Mouse (Mus musculus): ENCODE results near the gene AI467606.

Gene AI467606

DNA sequence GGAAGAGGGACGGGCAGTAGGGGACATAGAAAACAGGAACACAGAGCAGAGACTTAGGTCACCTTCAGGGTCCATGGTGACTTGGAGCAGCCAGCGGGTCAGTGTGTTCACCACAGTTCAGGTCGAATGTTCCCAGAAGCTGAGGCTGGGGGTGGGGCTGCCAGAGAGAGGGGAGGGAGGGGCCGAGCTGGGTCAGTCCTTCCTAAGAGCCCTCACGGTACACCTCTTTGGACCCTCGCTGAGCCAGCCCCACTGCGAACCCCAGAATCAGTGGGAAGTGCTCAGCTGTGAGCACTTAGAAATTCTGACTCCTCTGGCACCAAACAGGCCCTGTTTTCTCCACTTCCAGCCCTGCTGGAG is 30.7 kb downstream of the AI467606 start, which contains the start of gene Qprt:
Qprt (minus strand) TSS at position 316 of the 360 bp plus-strand sequence.
- no peak for DNase-seq (ENCODE audit: low spot score)

DNA sequence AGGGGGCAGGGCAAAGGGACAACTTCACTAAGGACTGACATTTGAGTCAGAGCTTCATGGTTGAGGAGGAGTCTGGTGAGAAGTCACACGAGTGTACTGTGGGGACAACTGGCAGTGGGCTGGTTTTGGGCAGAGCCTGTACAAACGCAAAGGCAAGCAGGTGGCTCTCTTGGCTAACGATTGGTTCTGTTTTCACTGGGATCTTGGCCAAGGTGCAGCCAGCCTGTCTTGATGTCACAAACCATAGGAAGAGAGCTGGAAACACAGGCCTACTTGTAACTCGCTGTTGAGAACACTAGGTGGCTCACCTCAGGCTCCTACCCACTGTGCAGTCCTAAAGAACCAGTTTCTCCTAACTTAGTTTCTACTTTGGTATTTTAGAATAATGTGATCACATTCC is 38.5 kb downstream of the AI467606 start:
- DNase-seq (ENCODE audit: low spot score): no peak

GRCm38 (mm10) chr7:127133125-127133524 is 42.0 kb downstream of the AI467606 start:
- DNase-seq (ENCODE audit: low spot score): no peak

GRCm38 (mm10) chr7:127134821-127135447 is 43.8 kb downstream of the AI467606 start:
- DNase-seq (ENCODE audit: low spot score): no peak

GRCm38 (mm10) chr7:127136181-127137071 is 45.3 kb downstream of the AI467606 start:
- no peak for DNase-seq (ENCODE audit: low spot score)

DNA sequence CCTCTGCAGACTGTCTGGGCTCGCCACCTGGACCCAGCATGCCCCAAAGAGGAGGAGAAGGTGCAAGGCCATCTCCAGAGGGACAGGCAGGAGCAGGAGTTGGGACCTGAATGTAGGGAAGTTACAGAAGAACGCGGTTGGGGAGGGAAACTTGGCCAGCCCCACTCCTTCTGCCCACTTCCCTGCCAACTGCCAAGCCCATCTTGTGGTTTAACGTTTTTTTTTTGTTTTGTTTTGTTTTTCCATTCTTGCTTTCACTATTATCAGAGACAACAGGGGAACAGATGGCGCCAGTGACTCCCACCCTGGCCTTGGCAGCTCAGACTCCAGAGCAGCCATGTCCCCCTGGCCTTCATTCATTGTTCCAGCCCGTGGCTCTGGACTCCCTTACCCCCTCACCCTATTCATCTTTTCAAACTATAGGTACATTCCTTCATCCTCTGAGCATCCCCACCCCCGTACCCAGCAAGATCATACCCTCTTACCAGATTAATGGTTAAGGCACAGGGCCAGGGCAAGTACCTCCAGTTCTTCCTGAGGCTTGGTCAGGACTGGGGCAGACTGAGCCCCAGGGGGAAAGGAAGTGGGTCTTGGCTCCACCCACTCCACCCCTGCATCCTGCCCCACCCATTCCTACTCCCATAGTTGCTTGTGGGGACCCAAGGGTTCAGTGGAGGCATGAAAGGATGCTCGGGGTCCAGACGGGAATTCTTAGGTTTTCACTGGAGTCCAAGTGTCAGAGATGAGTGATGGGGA is 46.3 kb downstream of the AI467606 start, which contains the start of gene Spn:
Spn (minus strand) TSS at position 562 of the 756 bp plus-strand sequence.
- DNase-seq (ENCODE audit: low spot score): no peak

DNA sequence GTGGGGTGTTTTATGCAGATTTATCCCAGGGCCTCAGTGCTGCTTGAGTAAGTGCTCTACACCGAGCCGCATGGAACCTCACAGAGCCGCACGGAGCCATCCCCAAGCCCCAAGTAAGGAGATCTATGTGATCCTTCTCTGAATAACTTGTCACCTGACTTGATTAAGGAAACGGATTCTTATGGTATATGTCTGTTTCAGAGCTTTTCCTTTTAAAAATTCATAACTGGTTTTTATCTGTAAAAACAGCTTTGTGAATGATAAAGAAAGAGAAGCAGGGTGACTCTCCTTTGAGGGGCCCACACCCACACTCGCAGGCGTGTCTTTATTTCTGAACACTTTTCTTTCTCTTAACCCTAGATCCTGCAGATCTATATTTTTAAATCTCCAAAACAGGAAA is 47.9 kb downstream of the AI467606 start:
- no peak for DNase-seq (ENCODE audit: low spot score)

DNA sequence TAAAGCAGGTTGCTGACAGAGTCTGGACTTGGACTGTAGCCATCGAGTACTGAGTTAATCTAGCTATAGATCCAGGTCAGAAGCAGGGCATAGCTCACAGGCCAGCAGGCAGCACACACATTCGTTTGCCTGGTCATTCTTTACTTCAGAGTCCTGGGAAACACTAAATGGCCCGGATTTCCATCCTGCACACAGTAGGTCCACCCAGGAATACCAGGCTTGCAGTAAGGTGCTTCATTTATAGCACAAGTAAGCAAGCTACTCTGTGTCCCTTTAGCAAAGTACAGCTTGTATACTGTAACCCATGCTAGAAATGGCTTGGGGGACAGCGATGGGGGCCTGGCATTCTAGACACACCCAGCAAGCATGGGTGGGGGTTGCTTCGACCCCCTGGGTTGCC is 48.4 kb downstream of the AI467606 start:
- no peak for DNase-seq (ENCODE audit: low spot score)

DNA sequence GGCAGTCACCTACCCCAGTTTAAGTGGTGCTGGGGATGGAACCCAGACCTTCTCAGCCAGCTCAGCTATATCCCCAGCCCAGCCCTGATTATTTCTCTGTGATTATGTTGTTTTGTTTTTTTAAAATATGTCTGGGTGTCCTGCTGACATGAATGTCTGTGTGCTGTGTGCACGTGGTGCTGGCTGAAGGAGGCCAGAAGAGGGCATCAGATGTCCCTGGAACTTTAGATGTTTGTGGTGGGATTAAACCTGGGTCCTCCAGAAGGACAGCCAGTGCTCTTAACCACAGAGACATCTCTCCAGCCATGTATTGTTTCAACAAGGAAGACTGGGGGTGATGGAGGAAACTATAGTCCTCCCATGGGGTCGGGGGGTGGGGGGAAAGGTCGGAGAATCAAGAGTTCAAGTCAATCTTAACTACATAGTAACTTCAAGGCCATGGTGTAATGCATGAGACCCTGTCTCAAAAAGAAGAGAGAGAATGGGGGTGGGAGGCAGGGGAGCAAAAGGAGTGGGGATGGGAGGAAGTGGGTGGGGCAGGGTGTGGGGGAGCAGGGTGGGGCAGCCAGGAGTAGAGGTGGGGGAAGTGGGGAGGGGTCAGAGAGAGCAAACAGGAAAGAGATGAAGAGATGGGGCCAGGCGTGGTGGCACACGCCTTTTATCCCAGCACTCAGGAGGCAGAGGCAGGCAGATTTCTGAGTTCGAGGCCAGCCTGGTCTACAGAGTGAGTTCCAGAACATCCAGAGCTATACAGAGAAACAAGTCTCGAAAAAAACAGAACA is 49.7 kb downstream of the AI467606 start:
- no peak for DNase-seq (ENCODE audit: low spot score)

GRCm38 (mm10) chr7:127142214-127142613 is 51.1 kb downstream of the AI467606 start:
- no peak for DNase-seq (ENCODE audit: low spot score)

DNA sequence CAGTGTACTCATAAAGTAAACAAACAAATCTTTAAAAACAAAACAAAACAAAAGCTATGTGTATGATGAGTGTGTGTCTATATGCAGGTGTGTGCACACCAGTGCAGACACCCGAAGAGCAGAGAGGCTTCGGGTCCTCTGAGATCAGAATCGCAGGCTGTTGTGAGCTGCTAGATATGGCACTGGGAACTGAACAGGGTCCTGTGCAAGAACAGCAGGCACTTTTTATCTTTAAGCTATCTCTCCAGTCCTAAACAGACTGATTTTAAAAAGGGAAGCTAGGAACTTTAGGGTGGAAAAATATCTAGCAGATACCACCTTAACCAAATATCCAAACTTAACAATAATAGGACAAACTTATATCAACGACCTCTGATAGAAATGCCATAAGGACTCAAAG is 51.5 kb downstream of the AI467606 start:
- no peak for DNase-seq (ENCODE audit: low spot score)

Data from ovary, postnatal 14 days (tissue).